Mouse (Mus musculus) liver, embryonic 14 days (tissue): ENCODE data around the gene Gm10408. TPM values are rescaled to one million over a fixed set of nuclear protein-coding genes. Genes with fewer than 3 reads are reported as not detected.

Experiments used
- polyA plus RNA-seq: library from polyadenylated mRNA; depleted of rRNA; stranded (reverse); fragments of >200 nt; gene quantifications from 2 replicates; pipeline ENCODE4 v1.2.3, GENCODE M21; 2012; rRNA removed

Gm10408 gene
- polyA plus RNA-seq = not detected in 2 replicates

GRCm38 (mm10) chr14:3449079-3449478 lies at the start of gene Gm10408:
Gm10408 (plus strand) TSS chr14:3449379.

GRCm38 (mm10) chr14:3412314-3412713 lies 36.9 kb upstream of the Gm10408 start, which contains the start of gene Gm10409:
Gm10409 (plus strand) TSS chr14:3412614.

GRCm38 (mm10) chr14:3427803-3428202 lies 21.4 kb upstream of the Gm10408 start, which contains the start of gene Gm3005:
Gm3005 (plus strand) TSS chr14:3428103.

Other genes starting within 250 kb of the Gm10408 start
- gene D830030K20Rik, start 240.9 kb upstream of the Gm10408 start, polyA plus RNA-seq = 0.07 and 0.20 TPM in 2 replicates
- gene Gm2956, start 116.8 kb upstream of the Gm10408 start, polyA plus RNA-seq = not detected in 2 replicates
- gene Gm10413, start 54.3 kb upstream of the Gm10408 start, polyA plus RNA-seq = not detected in 2 replicates
- 0.01 and 0.02 TPM in 2 replicates for gene Gm10409, start 36.8 kb upstream of the Gm10408 start, polyA plus RNA-seq
- gene Gm3005, start 21.3 kb upstream of the Gm10408 start, polyA plus RNA-seq = 0.07 TPM in 1 of 2 replicates, not detected in the other
- gene Gm3012, start 185.1 kb downstream of the Gm10408 start, polyA plus RNA-seq = not detected in 2 replicates
- 0.01 and 0.02 TPM in 2 replicates for gene Gm3020, start 202.7 kb downstream of the Gm10408 start, polyA plus RNA-seq
- gene Gm3043, start 239.4 kb downstream of the Gm10408 start, polyA plus RNA-seq = not detected in 2 replicates